Mouse (Mus musculus) adrenal gland, adult (tissue): ENCODE results near the gene Cfl1.

Experiments
- DNase-seq, 2 experiments: peaks; one replicate each; pipeline ENCODE4 v3.0.0; 2022 to 2023; ENCODE audit warnings: low spot score in 1 of 2; ENCODE audit not compliant: inconsistent age in 2 of 2

Cfl1 gene

DNA sequence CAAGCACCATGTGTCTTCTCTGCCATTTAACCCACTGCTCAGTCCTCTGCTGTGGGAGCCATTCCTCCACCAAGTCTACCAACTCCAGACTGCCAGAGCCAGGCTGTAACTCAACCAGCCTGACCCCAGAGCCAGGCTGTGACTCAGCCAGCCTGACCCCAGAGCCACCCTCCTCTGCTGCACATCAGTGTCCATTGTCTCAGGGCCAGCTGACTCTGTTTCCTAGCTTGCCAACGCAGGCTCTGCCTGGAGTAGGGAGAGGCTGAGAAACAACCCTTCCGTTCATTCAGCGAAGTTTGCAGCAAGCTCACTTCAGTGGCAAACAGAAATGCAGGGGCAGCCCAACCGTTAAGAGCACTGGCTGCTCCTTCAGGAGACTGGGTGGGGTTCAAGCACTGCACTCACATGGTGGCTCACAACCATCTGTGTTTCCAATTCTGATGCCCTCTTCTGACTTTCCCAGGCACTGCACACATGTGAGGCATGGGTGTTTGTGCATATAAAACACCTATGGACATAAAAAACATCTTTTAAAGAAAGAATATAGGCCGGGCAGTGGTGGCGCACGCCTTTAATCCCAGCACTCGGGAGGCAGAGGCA lies 26.8 kb downstream of the Cfl1 start:
- DNase-seq = peak; percentile 23 to 41

DNA sequence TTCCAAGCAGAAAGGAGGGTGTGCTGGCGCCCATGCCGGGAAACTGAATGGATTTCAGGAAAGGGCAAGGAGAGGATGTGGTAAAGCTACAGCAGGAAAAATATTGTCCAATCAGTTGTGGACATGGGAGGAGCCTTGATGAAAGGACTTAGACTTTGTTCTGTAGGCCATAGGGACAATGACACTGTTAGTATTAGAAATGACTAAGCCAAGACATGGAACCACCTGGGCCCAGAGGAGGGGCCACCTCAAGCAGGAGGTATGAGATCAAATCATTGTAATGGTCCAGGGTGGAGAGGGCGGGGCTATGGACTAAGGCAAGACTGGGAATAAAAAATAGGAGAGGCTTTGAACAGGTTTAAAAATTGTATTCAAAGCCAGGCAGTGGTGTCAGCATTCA lies 28.5 kb downstream of the Cfl1 start:
- DNase-seq = no peak

DNA sequence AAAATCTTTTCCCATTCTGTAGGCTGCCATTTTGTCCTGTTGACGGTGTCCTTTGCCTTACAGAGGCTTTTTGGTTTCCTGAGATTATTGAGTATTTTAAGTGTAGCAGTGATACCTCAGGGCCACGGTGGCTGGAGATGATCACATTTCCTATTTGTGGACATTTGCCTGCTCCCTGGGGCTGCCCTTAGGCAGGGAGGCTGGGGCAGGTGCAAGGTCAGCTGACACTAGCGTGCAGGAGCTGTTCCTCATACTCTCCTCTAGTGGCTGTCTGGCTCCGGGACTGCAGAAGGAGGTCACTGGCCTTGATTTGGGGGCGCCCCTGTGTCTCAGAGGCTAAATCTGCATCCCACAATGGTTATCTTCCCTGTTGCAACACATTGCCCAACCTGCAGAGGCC lies 34.9 kb downstream of the Cfl1 start:
- DNase-seq = no peak

DNA sequence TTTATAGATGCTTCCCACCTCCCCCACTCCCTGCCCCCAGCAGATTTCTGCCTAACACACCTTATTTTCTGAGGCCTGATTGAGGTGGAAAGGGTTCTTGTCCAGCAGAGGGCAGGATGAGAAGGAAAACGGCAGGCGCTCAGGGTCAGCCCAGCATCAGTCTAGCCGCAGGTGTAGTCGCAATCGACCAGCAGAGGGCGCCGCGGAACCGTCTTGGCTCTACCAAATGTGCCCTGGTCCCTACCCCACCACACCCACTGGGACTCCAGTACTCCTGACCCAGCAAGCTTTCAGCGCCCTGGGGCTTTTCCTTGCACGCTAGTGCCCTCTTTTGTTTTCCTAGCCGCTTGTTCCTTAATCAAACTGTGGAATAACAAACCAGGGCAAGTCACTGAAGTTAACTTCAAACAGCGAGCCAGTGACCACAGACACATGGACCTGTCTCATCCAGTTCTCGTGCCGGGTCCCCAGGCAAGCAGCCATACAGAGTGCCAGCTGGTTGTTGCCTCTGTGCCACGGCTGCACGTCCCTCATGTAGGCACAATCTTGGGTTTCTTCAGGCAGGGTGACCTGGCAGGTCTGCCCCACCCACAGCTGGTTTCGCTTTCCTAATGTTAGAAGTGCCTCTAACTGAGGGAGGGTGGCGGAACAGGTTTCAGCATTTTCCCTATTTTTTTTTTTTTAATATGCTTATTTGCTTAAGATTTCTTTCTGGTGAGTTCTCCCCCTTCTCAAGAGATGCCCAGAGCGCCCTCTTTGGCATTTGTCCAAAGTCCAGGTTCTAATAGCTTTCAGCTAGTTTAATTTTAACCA lies 39.3 kb downstream of the Cfl1 start:
- DNase-seq = peak; percentile 96 to 99

DNA sequence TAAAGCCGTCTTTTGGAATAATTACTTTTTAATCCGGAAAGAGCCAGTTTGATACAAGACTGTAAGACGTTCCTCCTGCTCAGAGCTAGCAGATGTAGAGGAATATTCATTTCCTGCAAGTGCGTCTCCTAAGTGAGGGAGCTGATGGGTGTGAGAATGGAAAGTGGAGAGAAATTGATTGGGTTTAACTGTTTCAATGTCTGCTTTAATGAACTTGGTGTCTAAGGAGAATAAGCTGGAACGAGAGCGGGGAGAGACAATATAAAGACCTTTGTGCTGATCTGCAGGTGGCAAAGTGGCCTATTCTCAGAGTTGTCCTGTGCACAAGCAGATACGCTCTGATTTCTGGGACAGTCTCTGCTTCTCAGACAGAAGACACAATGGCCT lies 39.9 kb downstream of the Cfl1 start:
- DNase-seq = no peak

DNA sequence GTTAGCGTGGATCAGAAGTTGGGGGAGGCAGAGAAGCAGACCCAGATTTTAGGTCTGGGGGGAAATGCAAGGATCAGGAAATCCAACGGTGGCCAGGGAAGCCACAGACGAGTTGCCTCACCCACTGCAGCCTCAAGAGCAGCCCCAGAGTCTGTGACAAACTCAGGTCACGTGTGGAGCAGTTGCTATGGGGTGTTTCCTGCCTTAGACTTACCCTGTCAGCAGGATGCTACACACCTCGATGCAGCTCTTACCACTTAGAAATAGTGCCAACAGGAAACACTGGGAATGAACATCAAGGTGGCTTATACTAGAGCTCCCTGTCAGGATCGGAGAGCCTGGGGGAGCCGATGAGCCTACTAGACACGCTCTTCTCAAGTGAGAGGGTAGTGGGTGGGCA lies 42.3 kb downstream of the Cfl1 start:
- no peak for DNase-seq

DNA sequence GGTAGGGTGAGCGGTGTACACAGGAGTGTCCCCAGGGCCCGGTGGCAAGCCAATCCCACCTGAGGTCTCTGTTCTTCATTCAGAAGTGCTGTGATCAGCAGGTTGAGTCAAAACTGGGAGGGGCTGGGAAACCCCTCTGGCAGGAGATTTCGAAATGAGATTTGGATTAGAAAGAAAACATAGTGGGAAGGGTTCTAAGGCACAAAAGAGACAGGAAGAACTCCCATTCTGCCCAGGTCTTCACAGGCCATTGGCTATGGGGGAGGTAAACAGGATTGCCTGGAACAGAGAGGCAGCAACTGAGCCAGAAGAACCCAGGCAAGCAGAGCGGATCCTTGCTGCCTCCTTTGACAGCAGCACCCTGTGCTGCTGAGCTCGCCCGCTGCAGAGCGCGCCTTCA lies 48.5 kb downstream of the Cfl1 start:
- DNase-seq = no peak

DNA sequence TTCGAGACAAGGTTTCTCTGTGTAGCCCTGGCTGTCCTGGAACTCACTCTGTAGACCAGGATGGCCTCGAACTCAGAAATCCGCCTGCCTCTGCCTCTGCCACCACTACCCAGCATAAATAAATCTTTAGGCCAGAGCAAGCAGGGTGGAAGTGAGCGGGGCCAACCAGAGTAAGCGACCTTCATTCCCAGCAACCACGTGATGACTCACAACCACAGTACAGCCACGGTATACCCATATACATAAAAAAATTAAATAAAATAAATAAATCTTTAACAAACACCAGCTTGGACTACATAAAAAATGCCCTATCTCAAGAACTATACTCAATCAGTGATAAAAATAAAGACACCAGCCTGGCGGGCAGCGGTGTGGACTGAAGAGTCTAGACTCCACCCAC lies 53.1 kb downstream of the Cfl1 start:
- no peak for DNase-seq

DNA sequence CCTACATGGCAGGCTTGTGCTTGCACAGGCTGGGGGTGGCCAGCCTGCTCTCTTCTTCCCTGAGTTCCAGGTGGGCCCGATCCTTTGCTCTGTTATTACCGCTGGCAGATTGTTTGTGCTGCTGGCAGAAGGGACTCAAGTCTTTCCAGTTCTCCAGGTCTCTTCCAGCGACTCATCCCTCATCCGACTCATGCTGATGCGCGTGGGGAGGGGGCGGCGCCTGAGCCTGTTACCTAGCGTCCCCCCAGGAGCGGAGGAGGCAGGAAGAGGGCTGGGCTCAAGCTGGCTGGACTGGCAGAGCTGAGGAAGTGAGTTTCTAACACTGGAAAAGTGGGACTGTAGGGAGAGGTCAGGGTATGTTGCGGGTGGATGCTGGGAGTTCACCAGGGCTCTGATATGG lies 53.8 kb downstream of the Cfl1 start:
- no peak for DNase-seq
